Mouse (Mus musculus): ENCODE results near the gene Cd300ld3.
A peak's percentile ranks its signal among the peaks of the same experiment; 100 is the strongest.
"Not testable (repeated sequence)": the region's sequence is repeated elsewhere in the genome, so short reads cannot be mapped to it uniquely, and the experiment has no call there.

Gene Cd300ld3

DNA sequence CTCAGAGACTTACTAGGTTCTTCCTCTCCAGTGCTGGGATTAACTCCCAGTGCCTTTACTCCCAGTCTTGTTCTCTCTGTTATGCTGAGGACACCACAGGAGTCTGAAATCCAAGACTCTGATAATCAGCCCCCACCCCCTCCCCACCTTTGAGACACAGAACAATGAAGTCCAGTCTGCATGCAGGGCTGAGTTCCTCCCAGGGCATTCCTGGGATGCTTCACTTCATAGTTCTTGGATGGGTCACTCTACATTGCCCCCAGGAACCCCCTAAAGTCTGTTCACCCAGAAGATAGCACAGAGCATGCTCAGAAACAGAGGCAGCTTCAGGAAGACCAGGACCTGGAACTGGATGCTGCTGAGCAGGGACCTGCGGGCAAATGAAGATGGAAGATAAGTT lies 4.8 kb upstream of the Cd300ld3 start:
- DNase-seq (ENCODE audit: low spot score in 2 of 2): no peak

DNA sequence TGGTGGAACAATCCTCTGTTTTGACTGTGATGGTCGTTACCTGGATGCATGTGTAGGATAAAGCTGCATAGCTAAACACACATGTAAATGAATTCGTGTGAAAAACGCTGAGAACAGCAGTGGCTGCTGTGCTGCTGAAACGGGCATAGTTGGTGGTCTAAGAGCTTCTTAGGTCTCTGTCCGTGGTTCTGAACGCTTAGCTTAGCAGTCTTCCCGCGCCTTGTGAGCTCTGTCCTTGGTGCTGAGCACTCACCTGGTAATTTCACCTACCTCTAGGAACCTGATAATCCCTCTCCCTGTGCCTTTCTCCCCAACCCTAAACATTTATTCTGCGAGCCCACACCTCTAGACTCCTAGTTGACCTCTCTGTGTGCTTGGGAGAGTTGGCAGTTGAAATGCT lies 4.0 kb upstream of the Cd300ld3 start:
- DNase-seq (ENCODE audit: low spot score in 2 of 2): no peak

DNA sequence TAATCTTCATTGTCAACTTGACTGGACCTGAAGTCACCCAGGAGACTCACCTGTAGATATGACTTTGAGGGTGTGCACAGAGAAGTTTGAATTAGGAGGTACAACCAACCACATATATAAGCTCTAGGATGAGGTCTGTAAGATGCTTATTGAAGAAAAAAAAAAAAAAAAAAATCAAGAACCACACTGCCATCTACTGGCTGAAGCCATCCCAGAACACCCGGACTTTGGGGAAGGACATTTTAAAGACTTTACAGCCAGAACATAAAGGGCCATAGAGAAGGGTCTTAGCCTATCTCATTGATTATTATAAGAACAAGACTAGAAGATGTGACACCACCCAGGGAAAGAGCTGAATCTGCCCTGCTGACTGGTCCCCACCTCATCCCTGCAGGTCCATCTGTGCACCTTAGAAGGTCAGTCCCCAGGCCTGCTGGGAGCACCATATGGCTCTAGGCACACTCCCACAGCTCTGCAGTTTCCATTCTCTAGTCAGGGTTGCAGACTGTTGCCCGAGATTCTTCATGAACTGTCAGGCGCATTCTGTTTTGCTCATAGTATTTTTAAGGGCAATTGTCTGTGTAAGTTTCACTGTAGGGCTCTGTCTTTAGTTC lies 1.2 kb upstream of the Cd300ld3 start:
- DNase-seq (ENCODE audit: low spot score in 2 of 2): peak in 1 of 2 experiments; percentile 4

DNA sequence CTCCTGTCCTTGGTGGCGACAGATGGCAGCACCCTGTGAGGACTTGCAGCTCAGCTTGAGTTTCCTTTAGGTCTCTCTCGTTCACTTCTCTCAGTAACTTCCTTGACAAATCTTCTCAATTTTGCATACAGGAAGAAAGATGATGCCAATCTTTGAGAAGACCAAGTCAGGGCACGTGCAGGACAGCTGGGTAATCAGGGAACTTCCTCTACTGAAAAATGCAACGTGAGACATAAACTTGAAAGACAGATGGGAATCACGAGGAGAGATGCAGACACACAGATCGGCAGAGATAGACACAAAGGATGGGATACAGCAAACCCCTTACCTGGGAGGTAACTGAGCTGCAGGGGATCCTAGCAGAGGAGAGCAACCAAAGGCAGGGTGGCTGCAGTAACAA lies 10.5 kb downstream of the Cd300ld3 start, which contains the start of gene Cd300ld5:
TSS of gene Cd300ld5 (minus strand) at position 101 of the 400 bp plus-strand sequence.
- DNase-seq (ENCODE audit: low spot score in 2 of 2): not testable (repeated sequence)

DNA sequence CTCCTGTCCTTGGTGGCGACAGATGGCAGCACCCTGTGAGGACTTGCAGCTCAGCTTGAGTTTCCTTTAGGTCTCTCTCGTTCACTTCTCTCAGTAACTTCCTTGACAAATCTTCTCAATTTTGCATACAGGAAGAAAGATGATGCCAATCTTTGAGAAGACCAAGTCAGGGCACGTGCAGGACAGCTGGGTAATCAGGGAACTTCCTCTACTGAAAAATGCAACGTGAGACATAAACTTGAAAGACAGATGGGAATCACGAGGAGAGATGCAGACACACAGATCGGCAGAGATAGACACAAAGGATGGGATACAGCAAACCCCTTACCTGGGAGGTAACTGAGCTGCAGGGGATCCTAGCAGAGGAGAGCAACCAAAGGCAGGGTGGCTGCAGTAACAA lies 21.3 kb downstream of the Cd300ld3 start, which contains the start of gene Cd300ld4:
TSS of gene Cd300ld4 (minus strand) at position 101 of the 400 bp plus-strand sequence.
- not testable (repeated sequence) for DNase-seq (ENCODE audit: low spot score in 2 of 2)

DNA sequence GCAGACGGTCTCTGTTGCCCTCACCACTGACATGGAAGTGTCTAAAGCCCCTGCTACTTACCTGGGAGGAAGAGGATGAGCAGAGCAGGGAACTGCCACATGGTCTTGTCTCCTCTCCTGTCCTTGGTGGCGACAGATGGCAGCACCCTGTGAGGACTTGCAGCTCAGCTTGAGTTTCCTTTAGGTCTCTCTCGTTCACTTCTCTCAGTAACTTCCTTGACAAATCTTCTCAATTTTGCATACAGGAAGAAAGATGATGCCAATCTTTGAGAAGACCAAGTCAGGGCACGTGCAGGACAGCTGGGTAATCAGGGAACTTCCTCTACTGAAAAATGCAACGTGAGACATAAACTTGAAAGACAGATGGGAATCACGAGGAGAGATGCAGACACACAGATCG lies 32.1 kb downstream of the Cd300ld3 start, which contains the start of gene Cd300ld2:
TSS of gene Cd300ld2 (minus strand) at position 101 of the 400 bp plus-strand sequence.
- DNase-seq (ENCODE audit: low spot score in 2 of 2): not testable (repeated sequence)

DNA sequence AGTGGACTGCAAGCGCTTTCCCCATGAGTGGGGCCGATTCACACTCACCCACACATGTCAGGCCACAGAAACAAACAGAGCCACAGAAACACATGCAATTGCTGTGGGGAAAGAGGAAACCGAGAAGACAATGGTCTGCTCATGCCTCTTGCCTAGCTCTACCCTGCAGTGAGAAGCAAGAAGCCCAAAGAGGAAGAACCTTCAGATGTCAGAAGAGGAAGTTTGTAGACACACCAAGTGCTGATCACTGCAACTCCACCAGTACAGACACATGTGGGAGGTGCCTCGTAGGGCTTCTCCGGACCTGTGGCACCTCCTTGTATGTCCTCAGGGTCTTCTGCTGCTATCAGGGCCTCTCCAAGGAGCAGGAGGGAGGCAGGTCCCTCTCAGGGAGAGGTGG lies 44.1 kb downstream of the Cd300ld3 start:
- DNase-seq (ENCODE audit: low spot score in 2 of 2): no peak

DNA sequence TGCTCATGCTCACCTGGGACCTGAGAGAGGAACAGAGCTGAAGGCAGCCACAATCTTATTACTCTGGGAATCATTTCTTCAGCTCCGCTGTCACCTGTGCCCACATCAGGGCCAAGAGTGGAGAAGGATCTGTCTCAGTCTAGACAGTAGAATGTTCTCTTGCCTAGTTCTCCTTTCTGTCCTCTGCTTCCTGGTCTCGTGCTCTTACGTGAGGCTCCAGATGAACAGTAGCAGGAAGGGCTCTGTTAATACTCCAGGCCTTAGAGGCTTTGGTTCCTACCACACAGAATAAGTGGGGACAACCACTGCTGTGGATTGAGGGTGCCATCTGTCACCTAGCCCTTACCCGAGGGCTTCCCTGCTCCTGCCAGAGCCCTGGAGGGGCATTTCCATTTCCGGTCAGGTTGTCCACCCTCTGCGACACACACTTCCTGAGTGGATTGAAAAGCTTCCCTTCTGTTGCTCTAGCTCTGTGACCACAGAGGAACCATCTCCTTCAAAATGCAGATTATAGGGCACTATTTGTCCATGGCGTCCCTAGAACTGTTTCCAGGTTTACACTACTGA lies 46.7 kb downstream of the Cd300ld3 start, which contains the start of gene Cd300c2:
TSS of gene Cd300c2 (minus strand) at position 407 of the 567 bp plus-strand sequence.
- DNase-seq (ENCODE audit: low spot score in 2 of 2): no peak

Measured in frontal cortex, postnatal 25 days (tissue).